Mouse (Mus musculus): ENCODE results near the gene Plppr2.
A peak's percentile ranks its signal among the peaks of the same experiment; 100 is the strongest.

The Plppr2 gene

GRCm38 (mm10) chr9:21932006-21932405 lies 4.8 kb upstream of the Plppr2 start:
- DNase-seq (ENCODE audit: extremely low read depth, low read depth, low spot score): no peak

GRCm38 (mm10) chr9:21932445-21933137 lies 4.2 kb upstream of the Plppr2 start:
- no peak for DNase-seq (ENCODE audit: extremely low read depth, low read depth, low spot score)

- DNase-seq (ENCODE audit: extremely low read depth, low read depth, low spot score): no peak
Observed at GRCm38 (mm10) chr9:21934021-21934420, 2.8 kb upstream of the Plppr2 start.

GRCm38 (mm10) chr9:21935466-21936131 lies 1.2 kb upstream of the Plppr2 start:
- DNase-seq (ENCODE audit: extremely low read depth, low read depth, low spot score): no peak

- no peak for DNase-seq (ENCODE audit: extremely low read depth, low read depth, low spot score)
Observed at GRCm38 (mm10) chr9:21937711-21938175, 910 bp downstream of the Plppr2 start.

GRCm38 (mm10) chr9:21938234-21938855 lies 1.5 kb downstream of the Plppr2 start:
- no peak for DNase-seq (ENCODE audit: extremely low read depth, low read depth, low spot score)

- no peak for DNase-seq (ENCODE audit: extremely low read depth, low read depth, low spot score)
Observed at GRCm38 (mm10) chr9:21943046-21943445, 6.2 kb downstream of the Plppr2 start.

GRCm38 (mm10) chr9:21943638-21944037 lies 6.8 kb downstream of the Plppr2 start:
- no peak for DNase-seq (ENCODE audit: extremely low read depth, low read depth, low spot score)

- no peak for DNase-seq (ENCODE audit: extremely low read depth, low read depth, low spot score)
Observed at GRCm38 (mm10) chr9:21944267-21944666, 7.4 kb downstream of the Plppr2 start.

- no peak for DNase-seq (ENCODE audit: extremely low read depth, low read depth, low spot score)
Observed at GRCm38 (mm10) chr9:21947540-21948130, 10.8 kb downstream of the Plppr2 start.

GRCm38 (mm10) chr9:21948146-21948545 lies 11.3 kb downstream of the Plppr2 start:
- DNase-seq (ENCODE audit: extremely low read depth, low read depth, low spot score): no peak

GRCm38 (mm10) chr9:21948790-21949189 lies 12.0 kb downstream of the Plppr2 start:
- no peak for DNase-seq (ENCODE audit: extremely low read depth, low read depth, low spot score)

- no peak for DNase-seq (ENCODE audit: extremely low read depth, low read depth, low spot score)
Observed at GRCm38 (mm10) chr9:21950322-21950721, 13.5 kb downstream of the Plppr2 start.

- DNase-seq (ENCODE audit: extremely low read depth, low read depth, low spot score): no peak
Observed at GRCm38 (mm10) chr9:21951977-21952376, 15.1 kb downstream of the Plppr2 start.

- no peak for DNase-seq (ENCODE audit: extremely low read depth, low read depth, low spot score)
Observed at GRCm38 (mm10) chr9:21953600-21953999, 16.8 kb downstream of the Plppr2 start.

GRCm38 (mm10) chr9:21954635-21955034 lies 17.8 kb downstream of the Plppr2 start:
- DNase-seq (ENCODE audit: extremely low read depth, low read depth, low spot score): no peak

GRCm38 (mm10) chr9:21955225-21955569 lies 18.4 kb downstream of the Plppr2 start:
- DNase-seq (ENCODE audit: extremely low read depth, low read depth, low spot score): no peak

GRCm38 (mm10) chr9:21955570-21956281 lies 18.9 kb downstream of the Plppr2 start, which contains the start of gene Swsap1:
Gene Swsap1, plus strand, starts transcription at chr9:21955755.
- DNase-seq (ENCODE audit: extremely low read depth, low read depth, low spot score): peak; percentile 88

GRCm38 (mm10) chr9:21958372-21958771 lies 21.5 kb downstream of the Plppr2 start:
- no peak for DNase-seq (ENCODE audit: extremely low read depth, low read depth, low spot score)

- no peak for DNase-seq (ENCODE audit: extremely low read depth, low read depth, low spot score)
Observed at GRCm38 (mm10) chr9:21959244-21959643, 22.4 kb downstream of the Plppr2 start.

GRCm38 (mm10) chr9:21960135-21960534 lies 23.3 kb downstream of the Plppr2 start:
- no peak for DNase-seq (ENCODE audit: extremely low read depth, low read depth, low spot score)

Data from fat pad, adult 2 months (tissue).